Mouse (Mus musculus): Measurements from ENCODE around the gene Smad1. TPM values are rescaled to one million over a fixed set of nuclear protein-coding genes. Genes with fewer than 3 reads are reported as not detected.

The Smad1 gene
- 28.9 and 30.0 TPM in 2 replicates for polyA plus RNA-seq (2012)

GRCm38 (mm10) chr8:79398994-79399650, at the start of gene Smad1:
TSS of gene Smad1 (minus strand) at chr8:79399518.

GRCm38 (mm10) chr8:79294610-79295275, 104.6 kb downstream of the Smad1 start, which contains the start of gene Mmaa:
TSS of gene Mmaa (minus strand) at chr8:79294937.

Other genes with a start within 250 kb of the Smad1 start
- gene 1700011L22Rik, start 150.9 kb downstream of the Smad1 start, polyA plus RNA-seq (2012) = not detected in 2 replicates
- 0.54 and 0.64 TPM in 2 replicates for gene Mmaa, start 104.6 kb downstream of the Smad1 start, polyA plus RNA-seq (2012)
- 4.5 and 7.1 TPM in 2 replicates for gene Otud4, start 240.1 kb upstream of the Smad1 start, polyA plus RNA-seq (2012)